Mouse (Mus musculus) embryonic fibroblast, embryonic 13.5 days (primary cell): ENCODE results near the gene Mapk8ip2.

ENCODE experiments used
- CTCF ChIP-seq: IDR thresholded peaks from 2 replicates; pipeline ENCODE4 v1.5.1; 2011; ENCODE audit warnings: mild to moderate bottlenecking, control low read depth, low read length, moderate library complexity, borderline replicate concordance; ENCODE audit not compliant: insufficient read depth
- POLR2A ChIP-seq: IDR thresholded peaks from 2 replicates; pipeline ENCODE4 v1.6.1; 2011; ENCODE audit warnings: low read depth, mild to moderate bottlenecking, control low read depth, low read length, moderate library complexity

GRCm38 (mm10) chr15:89442486-89443070 is 11.1 kb upstream of the Mapk8ip2 start:
- no peak for TF ChIP-seq CTCF
- TF ChIP-seq POLR2A: no peak
